Mouse (Mus musculus) activated CD4-positive, CD25-positive, alpha-beta regulatory T cell, adult 9 weeks (primary cell): ENCODE measurements around the gene Dazap2. TPM values are rescaled to one million over a fixed set of nuclear protein-coding genes. Genes with fewer than 3 reads are reported as not detected.

Experiments used
- polyA plus RNA-seq: library from polyadenylated mRNA; unstranded; fragments of 100-300 nt; shearing (Covaris generic); gene quantifications from one replicate; pipeline ENCODE4 v1.2.1, GENCODE M21; 2017

The Dazap2 gene
- polyA plus RNA-seq = 544 TPM

GRCm38 (mm10) chr15:100614996-100615824, at the start of gene Dazap2:
Gene Dazap2, plus strand, starts transcription at chr15:100615349.

GRCm38 (mm10) chr15:100599276-100600046, 15.7 kb upstream of the Dazap2 start, which contains the start of gene Pou6f1:
Gene Pou6f1, minus strand, starts transcription at chr15:100599984.

GRCm38 (mm10) chr15:100636700-100637501, 21.8 kb downstream of the Dazap2 start, which contains the start of gene Smagp:
Gene Smagp, minus strand, starts transcription at chr15:100636940.

GRCm38 (mm10) chr15:100669337-100669736, 54.2 kb downstream of the Dazap2 start, which contains the start of gene Bin2:
Gene Bin2, minus strand, starts transcription at chr15:100669553.

Other genes with a start within 250 kb of the Dazap2 start
- not detected for gene Gm5475, start 193.2 kb upstream of the Dazap2 start, polyA plus RNA-seq
- 37.1 TPM for gene Slc11a2, start 190.3 kb upstream of the Dazap2 start, polyA plus RNA-seq
- 40.3 TPM for gene Letmd1, start 146.3 kb upstream of the Dazap2 start, polyA plus RNA-seq
- gene Csrnp2, start 119.9 kb upstream of the Dazap2 start, polyA plus RNA-seq = 3.2 TPM
- gene Tfcp2, start 63.3 kb upstream of the Dazap2 start, polyA plus RNA-seq = 8.3 TPM
- gene Pou6f1, start 15.4 kb upstream of the Dazap2 start, polyA plus RNA-seq = 5.1 TPM
- gene Smagp, start 21.6 kb downstream of the Dazap2 start, polyA plus RNA-seq = 0.53 TPM
- 759 TPM for gene Bin2, start 54.2 kb downstream of the Dazap2 start, polyA plus RNA-seq
- 9.6 TPM for gene Cela1, start 72.6 kb downstream of the Dazap2 start, polyA plus RNA-seq
- gene Galnt6, start 114.0 kb downstream of the Dazap2 start, polyA plus RNA-seq = 164 TPM
- gene Slc4a8, start 146.4 kb downstream of the Dazap2 start, polyA plus RNA-seq = 20.2 TPM